8 mouse cellular contexts compared by ENCODE assay signal in the genomic region with DNA sequence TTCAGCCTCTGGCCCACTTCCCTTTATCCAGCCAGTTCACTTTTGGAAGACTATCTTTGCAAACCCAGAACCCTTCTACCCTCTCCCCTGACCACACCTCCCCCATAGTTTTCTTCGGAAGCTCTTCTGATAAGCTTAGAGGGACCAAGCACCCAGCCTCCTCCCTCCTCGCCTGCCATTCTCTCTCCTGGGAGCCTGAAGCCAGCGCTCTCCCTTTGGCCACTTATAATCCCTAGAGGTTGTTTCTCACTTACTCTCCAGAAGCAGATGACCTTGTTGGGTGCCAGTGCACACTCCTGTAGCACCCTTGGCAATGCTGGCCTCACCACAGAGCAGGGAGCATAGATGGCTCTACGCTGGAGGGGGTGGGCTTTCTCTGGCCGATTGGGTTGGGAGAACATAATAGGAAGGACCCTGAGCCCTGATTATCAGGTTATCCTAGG. TPM values are rescaled to one million over a fixed set of nuclear protein-coding genes. Genes with fewer than 3 reads are reported as not detected.
DNase-seq lines count a peak whose midpoint lies in the region; ATAC-seq and TF ChIP-seq lines count a peak whose summit lies in the region.

No protein-coding gene starts in this region.

- H3K4me2 ChIP-seq in heart, embryonic 15.5 days, result peak overlapping the region; percentile 54
- H3K4me2 ChIP-seq in lung, postnatal 0 days (replicated peaks; ENCODE audit: low read depth, low read length), result 0 out of 2 replicates have a peak overlapping the region, but pooled peaks have one; percentile 17

- H3K27me3 ChIP-seq in heart, embryonic 15.5 days, result no peaks in the 10 kb centered on the region
- H3K27me3 ChIP-seq in lung, postnatal 0 days (replicated peaks; ENCODE audit: insufficient read depth, low read length), result no peaks in the 10 kb centered on the region

- DNase-seq in kidney, adult 18-20 months, result peak; percentile 42
- no peak for DNase-seq in kidney, adult 8-10 months
- DNase-seq in cerebellum, adult 9-11 months, result peak; percentile 67
- DNase-seq in lung, postnatal 0 days (ENCODE audit: low spot score), result no peak
- DNase-seq in thymus, postnatal 14 days, result no peak
- no peak for DNase-seq in T-cell, adult 2 months (ENCODE audit: low spot score)
- DNase-seq in ovary, postnatal 14 days (ENCODE audit: low spot score), result no peak

- H3K9ac ChIP-seq in heart, embryonic 15.5 days, result peak overlapping the region; percentile 36; the same call in 1 of the 2 replicates
- H3K9ac ChIP-seq in lung, postnatal 0 days (replicated peaks; ENCODE audit: low read depth), result peak overlapping the region; percentile 12; the same call in 1 of the 2 replicates

- H3K4me3 ChIP-seq in heart, embryonic 15.5 days, result peak overlapping the region; percentile 14; the same call in 1 of the 2 replicates
- H3K4me3 ChIP-seq in lung, postnatal 0 days (ENCODE audit: low read depth, low read length), result no peak overlapping the region

- peak; percentile 60 for ATAC-seq in heart, embryonic 15.5 days (replicated peaks; ENCODE audit: insufficient number of reproducible peaks, insufficient read depth, low FRiP score, low read depth)
- ATAC-seq in lung, postnatal 0 days, result no peak

- H3K4me1 ChIP-seq in heart, embryonic 15.5 days (replicated peaks), result peaks cover 75% of the 10 kb centered on the region
- H3K4me1 ChIP-seq in lung, postnatal 0 days (ENCODE audit: insufficient read depth, low read depth, low read length), result peaks cover 49% of the 10 kb centered on the region

- 27% methylated on average over 5 of the region's 5 CpGs for WGBS in heart, embryonic 15.5 days
- 52% methylated on average over 5 of the region's 5 CpGs for WGBS in lung, postnatal 0 days

- TF ChIP-seq CTCF in lung, postnatal 0 days (IDR thresholded peaks at IDR 0.05), result no peak

- peak overlapping the region; percentile 99 for H3K27ac ChIP-seq in heart, embryonic 15.5 days
- H3K27ac ChIP-seq in lung, postnatal 0 days (ENCODE audit: low read length), result peak overlapping the region; percentile 83

- no peaks in the 10 kb centered on the region for H3K36me3 ChIP-seq in heart, embryonic 15.5 days
- H3K36me3 ChIP-seq in lung, postnatal 0 days (ENCODE audit: insufficient read depth, low read length), result no peaks in the 10 kb centered on the region

- no peak for TF ChIP-seq EP300 in lung, postnatal 0 days (IDR thresholded peaks at IDR 0.05)

- no peaks in the 10 kb centered on the region for H3K9me3 ChIP-seq in heart, embryonic 15.5 days (replicated peaks)
- no peaks in the 10 kb centered on the region for H3K9me3 ChIP-seq in lung, postnatal 0 days (ENCODE audit: low read length)

RNA-seq across cellular contexts. Expression of a gene that starts 13.5 kb away (rescaled TPM):
- 12.9 and 18.2 TPM in 2 replicates for polyA plus RNA-seq in heart, embryonic 15.5 days (2015; fragmentation: Nextera tagmentation; extraction: Ambion mirVana)
- polyA plus RNA-seq in lung, postnatal 0 days (2015; fragmentation: Nextera tagmentation; extraction: Ambion mirVana), result 9.1 and 10.6 TPM in 2 replicates

RNA-seq across cellular contexts. Expression of a gene that starts 25.5 kb away (rescaled TPM):
- polyA plus RNA-seq in heart, embryonic 15.5 days (2015; fragmentation: Nextera tagmentation; extraction: Ambion mirVana), result 65.2 and 74.8 TPM in 2 replicates
- 28.7 and 30.0 TPM in 2 replicates for polyA plus RNA-seq in lung, postnatal 0 days (2015; fragmentation: Nextera tagmentation; extraction: Ambion mirVana)

RNA-seq across cellular contexts. Expression of a gene that starts 41.4 kb away (rescaled TPM):
- 1.7 and 2.9 TPM in 2 replicates for polyA plus RNA-seq in heart, embryonic 15.5 days (2015; fragmentation: Nextera tagmentation; extraction: Ambion mirVana)
- 126 and 127 TPM in 2 replicates for polyA plus RNA-seq in lung, postnatal 0 days (2015; fragmentation: Nextera tagmentation; extraction: Ambion mirVana)

RNA-seq across cellular contexts. Expression of a gene that starts 43.9 kb away (rescaled TPM):
- polyA plus RNA-seq in heart, embryonic 15.5 days (2015; fragmentation: Nextera tagmentation; extraction: Ambion mirVana), result 0.09 and 0.15 TPM in 2 replicates
- 0.56 and 0.81 TPM in 2 replicates for polyA plus RNA-seq in lung, postnatal 0 days (2015; fragmentation: Nextera tagmentation; extraction: Ambion mirVana)

RNA-seq across cellular contexts. Expression of a gene that starts 53.0 kb away (rescaled TPM):
- 45.2 and 58.7 TPM in 2 replicates for polyA plus RNA-seq in heart, embryonic 15.5 days (2015; fragmentation: Nextera tagmentation; extraction: Ambion mirVana)
- 46.4 and 48.0 TPM in 2 replicates for polyA plus RNA-seq in lung, postnatal 0 days (2015; fragmentation: Nextera tagmentation; extraction: Ambion mirVana)

Comparison
In these comparisons a context has a peak if more than half of its experiments do, and no peak if none do; other contexts are left out.
1. DNase-seq: peak in kidney, adult 18-20 months (single experiment) and cerebellum, adult 9-11 months (single experiment); none in kidney, adult 8-10 months (0 of 2), lung, postnatal 0 days (single experiment), thymus, postnatal 14 days (single experiment), T-cell, adult 2 months (single experiment) and ovary, postnatal 14 days (single experiment).
2. RNA of a gene that starts 41.4 kb away (polyA plus RNA-seq): 126 to 127 TPM in lung, postnatal 0 days; 1.7 to 2.9 TPM in heart, embryonic 15.5 days; every median in the first group is over 10 times any median in the second.